In genomic region chr5:38277098-38277866, GRCm38 (mm10) we compare ENCODE assay signal across 10 mouse cellular contexts. TPM values are rescaled to one million over a fixed set of nuclear protein-coding genes. Genes with fewer than 3 reads are reported as not detected.
DNase-seq lines count a peak whose midpoint lies in the region; ATAC-seq lines count a peak whose summit lies in the region.
"Had no signal": no experiment of that assay in that cellular context is flagged by ENCODE, and none has a peak within 500 bp of the region (broad histone marks: within the 10 kb centered on the region; RNA-seq: fewer than 3 reads in every experiment).

No protein-coding gene starts in this region.

- H3K4me1 ChIP-seq in megakaryocyte, embryonic 14.5 days: peaks cover 61% of the 10 kb centered on the region
- peaks cover 22% of the 10 kb centered on the region for H3K4me1 ChIP-seq in limb, embryonic 10.5 days
- H3K4me1 ChIP-seq in stomach, embryonic 15.5 days: peaks cover 10% of the 10 kb centered on the region

- peak; percentile 60 for DNase-seq in adrenal gland, postnatal 10 days
- DNase-seq in adrenal gland, adult 18-20 months (ENCODE audit: low spot score in 2 of 2): no peak
- DNase-seq in limb, embryonic 10.5 days (ENCODE audit: low spot score): peak; percentile 58
- no peak for DNase-seq in kidney, postnatal 10 days
- no peak for DNase-seq in layer of hippocampus, postnatal 25 days (ENCODE audit: extremely low spot score in 1 of 2, low spot score in 1 of 2)
- DNase-seq: cerebellum, adult 18-20 months; lung, postnatal 36 days had no signal

- no peaks in the 10 kb centered on the region for H3K9me3 ChIP-seq in megakaryocyte, embryonic 14.5 days
- H3K9me3 ChIP-seq in limb, embryonic 10.5 days (replicated peaks): no peaks in the 10 kb centered on the region
- H3K9me3 ChIP-seq in stomach, embryonic 15.5 days: no peaks in the 10 kb centered on the region

- WGBS in limb, embryonic 10.5 days: 2% methylated on average over 65 of the region's 65 CpGs
- WGBS in stomach, embryonic 15.5 days: 3% methylated on average over 62 of the region's 65 CpGs

- peak overlapping the region; percentile 38; the same call in 1 of the 2 replicates for H3K27ac ChIP-seq in limb, embryonic 10.5 days
- H3K27ac ChIP-seq in stomach, embryonic 15.5 days: no peak overlapping the region

- H3K36me3 ChIP-seq in megakaryocyte, embryonic 14.5 days (replicated peaks; ENCODE audit: low read length): peaks cover 4% of the 10 kb centered on the region
- no peaks in the 10 kb centered on the region for H3K36me3 ChIP-seq in limb, embryonic 10.5 days
- no peaks in the 10 kb centered on the region for H3K36me3 ChIP-seq in stomach, embryonic 15.5 days

- H3K9ac ChIP-seq in stomach, embryonic 15.5 days: no peak overlapping the region

- H3K4me3 ChIP-seq in megakaryocyte, embryonic 14.5 days (replicated peaks): peak overlapping the region; percentile 87
- peak overlapping the region; percentile 47 for H3K4me3 ChIP-seq in limb, embryonic 10.5 days
- peak overlapping the region; percentile 29 for H3K4me3 ChIP-seq in stomach, embryonic 15.5 days (replicated peaks)

- peak overlapping the region; percentile 48 for H3K4me2 ChIP-seq in stomach, embryonic 15.5 days

- no peak for ATAC-seq in megakaryocyte, adult 5-6 weeks (ENCODE audit: poor library complexity, severe bottlenecking)
- no peak; the same call in 1 of the 2 replicates for ATAC-seq in stomach, embryonic 15.5 days (ENCODE audit: insufficient read depth, low FRiP score, low read depth)

- H3K27me3 ChIP-seq in megakaryocyte, embryonic 14.5 days (replicated peaks): peaks cover 77% of the 10 kb centered on the region
- H3K27me3 ChIP-seq in limb, embryonic 10.5 days (ENCODE audit: low read depth, poor library complexity, severe bottlenecking): peaks cover 79% of the 10 kb centered on the region
- H3K27me3 ChIP-seq in stomach, embryonic 15.5 days (replicated peaks): peaks cover 50% of the 10 kb centered on the region

RNA-seq across cellular contexts. Expression of gene Otop1, which starts 1.5 kb away (rescaled TPM):
- total RNA-seq in adrenal gland, postnatal 10 days (2021): 10 to 100 TPM; 48.5 to 58.9 TPM
- 10 to 100 TPM; 38.4 to 96.2 TPM for total RNA-seq in adrenal gland, adult 18-20 months (2021)
- polyA plus RNA-seq in megakaryocyte, embryonic 14.5 days (2012; ENCODE audit: insufficient read depth, low replicate concordance): 0.21 TPM in 1 of 2 replicates, not detected in the other
- total RNA-seq in megakaryocyte, adult 5-6 weeks (2015): not detected in 2 replicates
- not detected in 2 replicates for total RNA-seq in megakaryocyte, adult 5-6 weeks (2017)
- 0.19 TPM in 1 of 2 replicates, not detected in the other for polyA plus RNA-seq in limb, embryonic 10.5 days (2016; fragmentation: Nextera tagmentation; extraction: Ambion mirVana)
- not detected in 2 replicates for polyA plus RNA-seq in stomach, embryonic 15.5 days (2015; fragmentation: Nextera tagmentation; extraction: Ambion mirVana)
- not detected for total RNA-seq in layer of hippocampus, postnatal 25 days (2021)

RNA-seq across cellular contexts. Expression of gene Tmem128, which starts 17.3 kb away (rescaled TPM):
- total RNA-seq in adrenal gland, postnatal 10 days (2021): 10 to 100 TPM; 39.0 to 41.6 TPM
- total RNA-seq in adrenal gland, adult 18-20 months (2021): 10 to 100 TPM; 36.1 to 39.2 TPM
- polyA plus RNA-seq in megakaryocyte, embryonic 14.5 days (2012; ENCODE audit: insufficient read depth, low replicate concordance): 11.3 and 61.4 TPM in 2 replicates
- total RNA-seq in megakaryocyte, adult 5-6 weeks (2015): 95.8 and 96.8 TPM in 2 replicates
- total RNA-seq in megakaryocyte, adult 5-6 weeks (2017): 32.3 and 34.5 TPM in 2 replicates
- polyA plus RNA-seq in limb, embryonic 10.5 days (2016; fragmentation: Nextera tagmentation; extraction: Ambion mirVana): 69.3 and 73.2 TPM in 2 replicates
- polyA plus RNA-seq in stomach, embryonic 15.5 days (2015; fragmentation: Nextera tagmentation; extraction: Ambion mirVana): 67.1 and 70.1 TPM in 2 replicates
- 10 to 100 TPM; 33.0 to 36.7 TPM for total RNA-seq in layer of hippocampus, postnatal 25 days (2021)

RNA-seq across cellular contexts. Expression of gene Drd5, which starts 41.9 kb away (rescaled TPM):
- total RNA-seq in adrenal gland, postnatal 10 days (2021): not detected
- not detected for total RNA-seq in adrenal gland, adult 18-20 months (2021)
- not detected in 2 replicates for polyA plus RNA-seq in megakaryocyte, embryonic 14.5 days (2012; ENCODE audit: insufficient read depth, low replicate concordance)
- not detected in 2 replicates for total RNA-seq in megakaryocyte, adult 5-6 weeks (2015)
- not detected in 2 replicates for total RNA-seq in megakaryocyte, adult 5-6 weeks (2017)
- not detected in 2 replicates for polyA plus RNA-seq in limb, embryonic 10.5 days (2016; fragmentation: Nextera tagmentation; extraction: Ambion mirVana)
- not detected in 2 replicates for polyA plus RNA-seq in stomach, embryonic 15.5 days (2015; fragmentation: Nextera tagmentation; extraction: Ambion mirVana)
- total RNA-seq in layer of hippocampus, postnatal 25 days (2021): 10 to 100 TPM; 13.8 to 16.5 TPM

RNA-seq across cellular contexts. Expression of gene Lyar, which starts 57.0 kb away (rescaled TPM):
- total RNA-seq in adrenal gland, postnatal 10 days (2021): 10 to 100 TPM; 17.4 to 23.5 TPM
- total RNA-seq in adrenal gland, adult 18-20 months (2021): 10 to 100 TPM; 17.6 to 23.4 TPM
- 5.5 and 113 TPM in 2 replicates for polyA plus RNA-seq in megakaryocyte, embryonic 14.5 days (2012; ENCODE audit: insufficient read depth, low replicate concordance)
- total RNA-seq in megakaryocyte, adult 5-6 weeks (2015): 27.6 and 33.7 TPM in 2 replicates
- 28.1 and 45.1 TPM in 2 replicates for total RNA-seq in megakaryocyte, adult 5-6 weeks (2017)
- polyA plus RNA-seq in limb, embryonic 10.5 days (2016; fragmentation: Nextera tagmentation; extraction: Ambion mirVana): 170 and 208 TPM in 2 replicates
- 96.6 and 106 TPM in 2 replicates for polyA plus RNA-seq in stomach, embryonic 15.5 days (2015; fragmentation: Nextera tagmentation; extraction: Ambion mirVana)
- 10 to 100 TPM; 12.0 to 14.8 TPM for total RNA-seq in layer of hippocampus, postnatal 25 days (2021)

RNA-seq across cellular contexts. Expression of gene Zbtb49, which starts 57.0 kb away (rescaled TPM):
- total RNA-seq in adrenal gland, postnatal 10 days (2021): 10 to 100 TPM in 1 of 2 experiments, 1 to 10 TPM in 1; 7.0 to 12.4 TPM
- 1 to 10 TPM; 7.7 to 9.4 TPM for total RNA-seq in adrenal gland, adult 18-20 months (2021)
- 2.6 and 4.1 TPM in 2 replicates for polyA plus RNA-seq in megakaryocyte, embryonic 14.5 days (2012; ENCODE audit: insufficient read depth, low replicate concordance)
- 4.4 and 6.0 TPM in 2 replicates for total RNA-seq in megakaryocyte, adult 5-6 weeks (2015)
- 4.0 and 7.7 TPM in 2 replicates for total RNA-seq in megakaryocyte, adult 5-6 weeks (2017)
- polyA plus RNA-seq in limb, embryonic 10.5 days (2016; fragmentation: Nextera tagmentation; extraction: Ambion mirVana): 16.5 and 19.2 TPM in 2 replicates
- polyA plus RNA-seq in stomach, embryonic 15.5 days (2015; fragmentation: Nextera tagmentation; extraction: Ambion mirVana): 12.0 and 12.5 TPM in 2 replicates
- total RNA-seq in layer of hippocampus, postnatal 25 days (2021): 10 to 100 TPM; 16.5 to 20.9 TPM

Comparison
In these comparisons a context has a peak if more than half of its experiments do, and no peak if none do; other contexts are left out.
1. DNase-seq: peak in adrenal gland, postnatal 10 days (single experiment) and limb, embryonic 10.5 days (single experiment); none in adrenal gland, adult 18-20 months (0 of 2), kidney, postnatal 10 days (single experiment) and layer of hippocampus, postnatal 25 days (0 of 2).
2. H3K4me3 ChIP-seq: peak in every context shown above with its lines; median percentile 87 in megakaryocyte, embryonic 14.5 days; 47 in limb, embryonic 10.5 days; 29 in stomach, embryonic 15.5 days.
3. RNA of gene Otop1, which starts 1.5 kb away (total RNA-seq): 38.4 to 96.2 TPM in adrenal gland, adult 18-20 months and 48.5 to 58.9 TPM in adrenal gland, postnatal 10 days; not detected in layer of hippocampus, postnatal 25 days and not detected in megakaryocyte, adult 5-6 weeks; every median in the first group is over 10 times any median in the second.
4. RNA of gene Drd5, which starts 41.9 kb away (total RNA-seq): 13.8 to 16.5 TPM in layer of hippocampus, postnatal 25 days; not detected in adrenal gland, postnatal 10 days, not detected in adrenal gland, adult 18-20 months and not detected in megakaryocyte, adult 5-6 weeks; every median in the first group is over 10 times any median in the second.